Mouse (Mus musculus) heart, embryonic 16.5 days (tissue): ENCODE measurements at regions not wholly inside any gene's neighbourhood (a gene's known extent, or its start where the extent isn't known, plus 50 kb on each side); places are given as distances from the start of the nearest gene placed in this dataset.
A peak's percentile ranks its signal among the peaks of the same experiment; 100 is the strongest.

Experiments
- ATAC-seq: fragments of 200-750 bp; cut with Nextera tagmentation; replicated peaks from 2 replicates; pipeline ENCODE4 v1.8.0; 2017; ENCODE audit warnings: moderate number of reproducible peaks; ENCODE audit not compliant: insufficient read depth, low FRiP score; ENCODE audit errors: extremely low read depth
- H3K27ac ChIP-seq: fragments of 300-500 bp; sonication (generic); 2 replicates; pipeline ENCODE4 v1.5.1; 2014; ENCODE audit warnings: mild to moderate bottlenecking, low read length, control low read depth, moderate library complexity
- H3K27me3 ChIP-seq: fragments of 300-500 bp; sonication (generic); 2 replicates; pipeline ENCODE4 v1.6.1; 2014; ENCODE audit warnings: low read length, mixed read lengths; ENCODE audit not compliant: control insufficient read depth, insufficient read depth
- H3K36me3 ChIP-seq: fragments of 300-500 bp; sonication (generic); 2 replicates; pipeline ENCODE4 v1.6.1; 2014; ENCODE audit not compliant: control insufficient read depth, insufficient read depth
- H3K4me1 ChIP-seq: fragments of 300-500 bp; sonication (generic); 2 replicates; pipeline ENCODE4 v1.6.1; 2014; ENCODE audit warnings: low read length, mixed read lengths; ENCODE audit not compliant: control insufficient read depth, insufficient read depth
- H3K4me2 ChIP-seq: fragments of 300-500 bp; sonication (generic); 2 replicates; pipeline ENCODE4 v1.6.1; 2014; ENCODE audit warnings: low read depth, mild to moderate bottlenecking, control low read depth, low read length
- H3K4me3 ChIP-seq: fragments of 300-500 bp; sonication (generic); 2 replicates; pipeline ENCODE4 v1.5.1; 2014; ENCODE audit warnings: mild to moderate bottlenecking, control low read depth, low read length
- H3K9ac ChIP-seq: fragments of 300-500 bp; sonication (generic); 2 replicates; pipeline ENCODE4 v1.6.1; 2014; ENCODE audit warnings: low read length, control low read depth
- H3K9me3 ChIP-seq: fragments of 300-500 bp; sonication (generic); replicated peaks from 2 replicates; pipeline ENCODE4 v1.6.1; 2016; ENCODE audit warnings: low read length; ENCODE audit not compliant: control insufficient read depth
- WGBS: fragments of 180-500 bp; shearing (Covaris S2); extraction: QIAGEN DNeasy Blood & Tissue Kit; methylation state at CpG from one replicate; pipeline ENCODE4 v1.1.7; 2014; 5-methylcytosine and 5-hydroxymethylcytosine counted together

GRCm38 (mm10) chr4:71524255-71524970, 233.4 kb downstream of the Gm11232 start:
- Histone ChIP-seq H3K4me3 (no peak overlapping the region), H3K4me2 (no peak overlapping the region), H3K27ac (no peak overlapping the region), H3K27me3 (no peaks in the 10 kb centered on the region), H3K9ac (no peak overlapping the region), H3K9me3 (no peaks in the 10 kb centered on the region), H3K4me1 (no peaks in the 10 kb centered on the region), H3K36me3 (no peaks in the 10 kb centered on the region)
- 56% methylated on average over 4 of the region's 4 CpGs for WGBS
- no peak for ATAC-seq

GRCm38 (mm10) chr4:71520751-71521150, 237.0 kb downstream of the Gm11232 start:
- H3K9me3 ChIP-seq, result no peaks in the 10 kb centered on the region
- no peaks in the 10 kb centered on the region for H3K27me3 ChIP-seq
- H3K36me3 ChIP-seq, result no peaks in the 10 kb centered on the region
- no peak overlapping the region for H3K4me3 ChIP-seq
- H3K27ac ChIP-seq, result no peak overlapping the region
- H3K9ac ChIP-seq, result no peak overlapping the region
- ATAC-seq, result no peak
- no peak overlapping the region for H3K4me2 ChIP-seq
- no peaks in the 10 kb centered on the region for H3K4me1 ChIP-seq

GRCm38 (mm10) chr4:71517921-71518404, 239.8 kb downstream of the Gm11232 start:
- no peak overlapping the region for H3K27ac ChIP-seq
- 0 out of 2 replicates have a peak, but pooled peaks cover 2% of the 10 kb centered on the region for H3K4me1 ChIP-seq
- WGBS, result 78% methylated on average over 2 of the region's 2 CpGs
- no peaks in the 10 kb centered on the region for H3K27me3 ChIP-seq
- H3K9ac ChIP-seq, result no peak overlapping the region
- H3K9me3 ChIP-seq, result no peaks in the 10 kb centered on the region
- no peak overlapping the region for H3K4me3 ChIP-seq
- no peak for ATAC-seq
- no peaks in the 10 kb centered on the region for H3K36me3 ChIP-seq
- no peak overlapping the region for H3K4me2 ChIP-seq

- Histone ChIP-seq H3K36me3 (no peaks in the 10 kb centered on the region), H3K4me3 (no peak overlapping the region), H3K27ac (no peak overlapping the region), H3K27me3 (no peaks in the 10 kb centered on the region), H3K9ac (no peak overlapping the region), H3K9me3 (no peaks in the 10 kb centered on the region), H3K4me2 (no peak overlapping the region), H3K4me1 (no peaks in the 10 kb centered on the region)
- ATAC-seq, result no peak
Measured at GRCm38 (mm10) chr4:71506911-71507310, 250.9 kb downstream of the Gm11232 start.

- Histone ChIP-seq H3K27ac (no peak overlapping the region), H3K4me1 (no peaks in the 10 kb centered on the region), H3K4me3 (no peak overlapping the region), H3K4me2 (no peak overlapping the region), H3K9me3 (no peaks in the 10 kb centered on the region), H3K36me3 (no peaks in the 10 kb centered on the region), H3K9ac (no peak overlapping the region), H3K27me3 (no peaks in the 10 kb centered on the region)
- no peak for ATAC-seq
- WGBS, result 86% methylated on average over 2 of the region's 2 CpGs
Measured at GRCm38 (mm10) chr4:71489788-71490187, 268.0 kb downstream of the Gm11232 start.

- H3K4me1 ChIP-seq, result no peaks in the 10 kb centered on the region
- no peaks in the 10 kb centered on the region for H3K27me3 ChIP-seq
- WGBS, result 43% methylated on average over 2 of the region's 2 CpGs
- no peak overlapping the region for H3K9ac ChIP-seq
- H3K36me3 ChIP-seq, result no peaks in the 10 kb centered on the region
- 0 out of 2 replicates have a peak, but pooled peaks have one; percentile 14 for ATAC-seq
- no peak overlapping the region for H3K4me3 ChIP-seq
- no peak overlapping the region for H3K27ac ChIP-seq
- no peaks in the 10 kb centered on the region for H3K9me3 ChIP-seq
- no peak overlapping the region for H3K4me2 ChIP-seq
Measured at GRCm38 (mm10) chr4:71488663-71489161, 269.1 kb downstream of the Gm11232 start.

GRCm38 (mm10) chr4:71488059-71488458, 269.7 kb downstream of the Gm11232 start:
- 91% methylated on average over 9 of the region's 9 CpGs for WGBS
- Histone ChIP-seq H3K4me1 (no peaks in the 10 kb centered on the region), H3K4me2 (no peak overlapping the region), H3K36me3 (no peaks in the 10 kb centered on the region), H3K9me3 (no peaks in the 10 kb centered on the region), H3K9ac (no peak overlapping the region), H3K4me3 (no peak overlapping the region), H3K27me3 (no peaks in the 10 kb centered on the region), H3K27ac (no peak overlapping the region)
- ATAC-seq, result no peak

- no peak overlapping the region for H3K27ac ChIP-seq
- no peak overlapping the region for H3K4me3 ChIP-seq
- H3K36me3 ChIP-seq, result no peaks in the 10 kb centered on the region
- H3K27me3 ChIP-seq, result no peaks in the 10 kb centered on the region
- H3K9ac ChIP-seq, result no peak overlapping the region
- 73% methylated on average over 2 of the region's 2 CpGs for WGBS
- no peaks in the 10 kb centered on the region for H3K4me1 ChIP-seq
- H3K9me3 ChIP-seq, result no peaks in the 10 kb centered on the region
- ATAC-seq, result no peak
- H3K4me2 ChIP-seq, result no peak overlapping the region
Measured at GRCm38 (mm10) chr4:71480960-71481359, 276.8 kb downstream of the Gm11232 start.

GRCm38 (mm10) chr4:71470580-71470979, 287.2 kb downstream of the Gm11232 start:
- H3K4me3 ChIP-seq, result no peak overlapping the region
- H3K9ac ChIP-seq, result no peak overlapping the region
- ATAC-seq, result no peak
- H3K4me2 ChIP-seq, result no peak overlapping the region
- H3K9me3 ChIP-seq, result no peaks in the 10 kb centered on the region
- no peaks in the 10 kb centered on the region for H3K27me3 ChIP-seq
- no peak overlapping the region for H3K27ac ChIP-seq
- no peaks in the 10 kb centered on the region for H3K36me3 ChIP-seq
- no peaks in the 10 kb centered on the region for H3K4me1 ChIP-seq
